8 mouse cellular contexts compared by ENCODE assay signal in the genomic region with DNA sequence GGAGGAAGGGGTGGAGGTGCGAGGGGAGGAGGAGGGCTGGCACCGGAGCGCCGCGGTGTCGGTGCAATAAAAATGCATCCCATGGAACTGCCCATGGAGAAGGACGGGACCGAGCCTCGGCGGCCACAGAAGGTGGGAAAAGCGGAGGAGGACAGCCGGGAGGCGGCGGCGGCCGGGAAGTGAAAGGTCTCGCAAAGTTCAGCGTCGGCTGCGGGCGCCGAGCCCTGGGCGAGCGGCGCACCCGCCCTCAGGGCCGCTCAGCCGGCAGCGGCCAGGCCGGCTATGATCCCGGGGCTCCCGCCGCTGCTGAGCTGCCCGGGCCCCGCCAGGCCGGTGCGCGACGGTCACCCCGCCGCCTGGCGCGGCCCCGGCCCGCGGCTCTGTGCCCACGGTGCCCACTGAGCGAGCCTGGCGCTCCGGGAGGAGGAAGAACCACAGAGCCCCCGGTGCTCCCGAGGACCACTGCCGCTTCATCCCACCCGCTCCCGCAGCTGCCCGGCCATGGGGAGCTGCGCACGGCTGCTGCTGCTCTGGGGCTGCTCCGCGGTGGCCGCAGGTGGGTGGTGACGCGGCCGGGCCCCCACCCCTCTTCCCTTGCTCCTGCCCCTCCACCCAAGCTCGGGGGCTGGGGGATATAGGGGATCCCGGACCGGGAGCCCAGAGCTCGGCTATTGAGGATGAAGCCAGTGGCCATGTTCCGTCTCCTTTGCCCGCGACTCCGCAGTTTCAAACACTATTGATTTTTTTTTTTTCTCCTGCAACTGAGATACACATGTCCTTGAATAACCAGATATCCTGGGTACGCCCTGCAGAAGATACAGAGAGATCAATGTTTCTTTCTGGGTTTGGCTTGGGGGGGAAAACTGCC. TPM values are rescaled to one million over a fixed set of nuclear protein-coding genes. Genes with fewer than 3 reads are reported as not detected.
DNase-seq lines count a peak whose midpoint lies in the region; ATAC-seq and TF ChIP-seq lines count a peak whose summit lies in the region.

No protein-coding gene starts in this region.

- no peaks in the 10 kb centered on the region for H3K36me3 ChIP-seq in forebrain, embryonic 16.5 days (ENCODE audit: control insufficient read depth, insufficient read depth)
- H3K36me3 ChIP-seq in hindbrain, embryonic 13.5 days: peaks cover 10% of the 10 kb centered on the region
- no peaks in the 10 kb centered on the region for H3K36me3 ChIP-seq in limb, embryonic 14.5 days (ENCODE audit: control insufficient read depth, insufficient read depth, low read length)
- no peaks in the 10 kb centered on the region; the same call in 1 of the 2 replicates for H3K36me3 ChIP-seq in midbrain, embryonic 14.5 days (ENCODE audit: control insufficient read depth, insufficient read depth, low read length)

- peak overlapping the region; percentile 76 for H3K4me3 ChIP-seq in cerebellum, adult 2 months (replicated peaks; ENCODE audit: insufficient read depth, low read depth, low read length)
- peak overlapping the region; percentile 72 for H3K4me3 ChIP-seq in forebrain, embryonic 16.5 days (replicated peaks; ENCODE audit: low read length)
- H3K4me3 ChIP-seq in hindbrain, embryonic 13.5 days: peak overlapping the region; percentile 87
- peak overlapping the region; percentile 77 for H3K4me3 ChIP-seq in limb, embryonic 14.5 days (replicated peaks; ENCODE audit: low read length)
- peak overlapping the region; percentile 85 for H3K4me3 ChIP-seq in midbrain, embryonic 14.5 days (replicated peaks; ENCODE audit: low read depth, low read length)

- H3K4me1 ChIP-seq in cerebellum, adult 2 months (ENCODE audit: control insufficient read depth, insufficient read depth, low read length): peaks cover 13% of the 10 kb centered on the region
- peaks cover 35% of the 10 kb centered on the region for H3K4me1 ChIP-seq in forebrain, embryonic 16.5 days (replicated peaks; ENCODE audit: control insufficient read depth, insufficient read depth, low read length)
- peaks cover 36% of the 10 kb centered on the region for H3K4me1 ChIP-seq in hindbrain, embryonic 13.5 days (replicated peaks)
- H3K4me1 ChIP-seq in limb, embryonic 14.5 days (ENCODE audit: control insufficient read depth, insufficient read depth, low read length): peaks cover 13% of the 10 kb centered on the region
- H3K4me1 ChIP-seq in midbrain, embryonic 14.5 days (ENCODE audit: control insufficient read depth, insufficient read depth, low read length): peaks cover 8% of the 10 kb centered on the region; the same call in 1 of the 2 replicates

- peak overlapping the region; percentile 90 for H3K4me2 ChIP-seq in forebrain, embryonic 16.5 days (ENCODE audit: low read length)
- H3K4me2 ChIP-seq in hindbrain, embryonic 13.5 days: peak overlapping the region; percentile 83
- peak overlapping the region; percentile 99 for H3K4me2 ChIP-seq in limb, embryonic 14.5 days (replicated peaks; ENCODE audit: low read depth, low read length, severe bottlenecking)
- H3K4me2 ChIP-seq in midbrain, embryonic 14.5 days (ENCODE audit: low read length): peak overlapping the region; percentile 95

- H3K9ac ChIP-seq in forebrain, embryonic 16.5 days (replicated peaks; ENCODE audit: low read depth, low read length): peak overlapping the region; percentile 87
- peak overlapping the region; percentile 95 for H3K9ac ChIP-seq in hindbrain, embryonic 13.5 days
- peak overlapping the region; percentile 81 for H3K9ac ChIP-seq in limb, embryonic 14.5 days (ENCODE audit: low read depth, low read length, severe bottlenecking)
- H3K9ac ChIP-seq in midbrain, embryonic 14.5 days (replicated peaks; ENCODE audit: low read length): peak overlapping the region; percentile 97

- peak; percentile 61 for TF ChIP-seq POLR2A in cerebellum, adult 2 months (IDR thresholded peaks at IDR 0.05; ENCODE audit: borderline replicate concordance, insufficient read depth, low read length)
- no peak for TF ChIP-seq POLR2A in limb, embryonic 14.5 days (IDR thresholded peaks at IDR 0.05; ENCODE audit: borderline replicate concordance, extremely low read depth, insufficient read depth, insufficient read length)

- no peaks in the 10 kb centered on the region for H3K27me3 ChIP-seq in cerebellum, adult 2 months (ENCODE audit: control insufficient read depth, insufficient read depth, low read length)
- peaks cover 4% of the 10 kb centered on the region; the same call in 1 of the 2 replicates for H3K27me3 ChIP-seq in forebrain, embryonic 16.5 days (replicated peaks; ENCODE audit: control insufficient read depth, insufficient read depth, low read length)
- H3K27me3 ChIP-seq in hindbrain, embryonic 13.5 days: 0 out of 2 replicates have a peak, but pooled peaks cover 3% of the 10 kb centered on the region
- H3K27me3 ChIP-seq in limb, embryonic 14.5 days (ENCODE audit: control insufficient read depth, insufficient read depth, low read length): 0 out of 2 replicates have a peak, but pooled peaks cover 13% of the 10 kb centered on the region
- no peaks in the 10 kb centered on the region for H3K27me3 ChIP-seq in midbrain, embryonic 14.5 days (ENCODE audit: control insufficient read depth, insufficient read depth, low read length)

- ATAC-seq in forebrain, embryonic 16.5 days: peak; percentile 68
- ATAC-seq in hindbrain, embryonic 13.5 days (ENCODE audit: low FRiP score): peak; percentile 78
- ATAC-seq in limb, embryonic 14.5 days (ENCODE audit: low FRiP score, low read depth): peak; percentile 47; the same call in 1 of the 2 replicates
- peak; percentile 79 for ATAC-seq in midbrain, embryonic 14.5 days (ENCODE audit: low FRiP score, low TSS enrichment)

- no peak for TF ChIP-seq CTCF in cerebellum, adult 2 months (IDR thresholded peaks at IDR 0.05; ENCODE audit: borderline replicate concordance, insufficient read depth, low read depth, low read length)

- under 1% methylated on average over 71 of the region's 73 CpGs for WGBS in cerebellum, adult 2 months
- 0% methylated on average over 55 of the region's 73 CpGs for WGBS in forebrain, embryonic 16.5 days
- WGBS in hindbrain, embryonic 13.5 days: 0% methylated on average over 58 of the region's 73 CpGs
- WGBS in limb, embryonic 14.5 days: 0% methylated on average over 20 of the region's 73 CpGs
- under 1% methylated on average over 68 of the region's 73 CpGs for WGBS in midbrain, embryonic 14.5 days

- H3K27ac ChIP-seq in cerebellum, adult 2 months (ENCODE audit: insufficient read depth, low read length): peak overlapping the region; percentile 99
- H3K27ac ChIP-seq in forebrain, embryonic 16.5 days (ENCODE audit: low read length): peak overlapping the region; percentile 17; the same call in 1 of the 2 replicates
- H3K27ac ChIP-seq in hindbrain, embryonic 13.5 days: peak overlapping the region; percentile 85
- H3K27ac ChIP-seq in limb, embryonic 14.5 days (replicated peaks; ENCODE audit: low read depth, low read length): no peak overlapping the region
- peak overlapping the region; percentile 80 for H3K27ac ChIP-seq in midbrain, embryonic 14.5 days (replicated peaks; ENCODE audit: low read depth, low read length)

- DNase-seq in right cerebral cortex, adult 18-20 months: peak; percentile 10
- DNase-seq in right cerebral cortex, adult 2 months (ENCODE audit: low spot score in 2 of 2): no peak
- peak; percentile 81 to 86 for DNase-seq in cerebellum, adult 2 months
- DNase-seq in limb, embryonic 14.5 days (ENCODE audit: low spot score): no peak
- peak; percentile 65 for DNase-seq in midbrain, embryonic 14.5 days
- DNase-seq in testis, postnatal 14 days (ENCODE audit: low spot score): peak; percentile 10

- H3K9me3 ChIP-seq in forebrain, embryonic 16.5 days (ENCODE audit: control insufficient read depth, low read length): no peaks in the 10 kb centered on the region
- no peaks in the 10 kb centered on the region for H3K9me3 ChIP-seq in hindbrain, embryonic 13.5 days
- no peaks in the 10 kb centered on the region for H3K9me3 ChIP-seq in limb, embryonic 14.5 days (ENCODE audit: control insufficient read depth, low read length)
- H3K9me3 ChIP-seq in midbrain, embryonic 14.5 days (ENCODE audit: control insufficient read depth, low read length): no peaks in the 10 kb centered on the region

RNA-seq across cellular contexts. Expression of a gene that starts 0.7 kb away (rescaled TPM):
- 14.6 and 17.3 TPM in 2 replicates for polyA plus RNA-seq in cerebellum, adult 2 months (2012; rRNA removed)
- 1.0 and 1.6 TPM in 2 replicates for polyA plus RNA-seq in forebrain, embryonic 16.5 days (2015; fragmentation: Nextera tagmentation; extraction: Ambion mirVana)
- polyA plus RNA-seq in hindbrain, embryonic 13.5 days (2015; fragmentation: Nextera tagmentation; extraction: Ambion mirVana): 1.2 and 2.2 TPM in 2 replicates
- 3.6 and 4.0 TPM in 2 replicates for polyA plus RNA-seq in limb, embryonic 14.5 days (2012; rRNA removed)
- polyA plus RNA-seq in limb, embryonic 14.5 days (2014; fragmentation: Nextera tagmentation; extraction: Ambion mirVana): 1.3 and 1.4 TPM in 2 replicates
- polyA plus RNA-seq in midbrain, embryonic 14.5 days (2014; fragmentation: Nextera tagmentation; extraction: Ambion mirVana): 0.86 and 2.0 TPM in 2 replicates

RNA-seq across cellular contexts. Expression of a gene that starts 51.7 kb away (rescaled TPM):
- 49.0 and 52.2 TPM in 2 replicates for polyA plus RNA-seq in cerebellum, adult 2 months (2012; rRNA removed)
- polyA plus RNA-seq in forebrain, embryonic 16.5 days (2015; fragmentation: Nextera tagmentation; extraction: Ambion mirVana): 75.7 and 77.8 TPM in 2 replicates
- polyA plus RNA-seq in hindbrain, embryonic 13.5 days (2015; fragmentation: Nextera tagmentation; extraction: Ambion mirVana): 80.6 and 84.7 TPM in 2 replicates
- 145 and 181 TPM in 2 replicates for polyA plus RNA-seq in limb, embryonic 14.5 days (2012; rRNA removed)
- polyA plus RNA-seq in limb, embryonic 14.5 days (2014; fragmentation: Nextera tagmentation; extraction: Ambion mirVana): 125 and 129 TPM in 2 replicates
- polyA plus RNA-seq in midbrain, embryonic 14.5 days (2014; fragmentation: Nextera tagmentation; extraction: Ambion mirVana): 75.9 and 87.0 TPM in 2 replicates

Comparison
In these comparisons a context has a peak if more than half of its experiments do, and no peak if none do; other contexts are left out.
1. DNase-seq: peak in right cerebral cortex, adult 18-20 months (single experiment), cerebellum, adult 2 months (2 of 2), midbrain, embryonic 14.5 days (single experiment) and testis, postnatal 14 days (single experiment); none in right cerebral cortex, adult 2 months (0 of 2) and limb, embryonic 14.5 days (single experiment).
2. Peak in every context shown above with its lines, with median percentiles within 50 percentile points of each other: H3K4me3 ChIP-seq, ATAC-seq, H3K4me2 ChIP-seq and H3K9ac ChIP-seq.